Mouse (Mus musculus) embryonic stem cell, embryonic (primary cell): ENCODE measurements at regions not wholly inside any gene's neighbourhood (a gene's known extent, or its start where the extent isn't known, plus 50 kb on each side); places are given as distances from the start of the nearest gene placed in this dataset.

Experiments used
- CTCF ChIA-PET, 4 experiments: fragments of 300-600 bp in 2 of 4; fragments of 350-600 bp in 2 of 4; sonication (Branson Sonifier 250); formaldehyde crosslinking; loops; one replicate each; lab custom pipeline; 2022; ENCODE audit warnings: inconsistent platforms in 2 of 4; lab: Charles Lee
- POLR2A ChIA-PET, 4 experiments: fragments of 300-600 bp in 2 of 4; fragments of 350-600 bp in 2 of 4; sonication (Branson Sonifier 250); formaldehyde crosslinking; loops; one replicate each; lab custom pipeline; 2022; ENCODE audit warnings: antibody characterized with exemption in 4 of 4, inconsistent platforms in 1 of 4; lab: Charles Lee

DNA sequence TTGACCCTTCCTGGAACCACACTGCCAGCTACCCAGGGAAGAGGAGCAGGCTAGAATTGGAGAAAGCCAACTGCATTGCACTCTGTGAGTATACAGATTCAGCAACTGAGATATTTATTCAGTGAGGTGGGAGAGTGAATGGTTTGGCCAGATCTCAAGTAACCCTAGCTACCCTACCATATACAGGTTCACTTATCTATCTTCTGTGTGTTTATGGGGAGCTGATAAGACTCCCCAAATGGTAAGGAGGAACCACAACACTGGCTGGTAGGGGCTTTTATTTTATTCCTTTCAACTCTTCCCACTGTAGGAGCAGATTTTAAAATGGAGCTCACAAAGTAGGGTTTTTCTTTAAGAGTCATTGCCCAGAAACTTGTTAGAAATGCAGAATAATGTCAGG lies 62.9 kb downstream of the Arrdc3 start:
- POLR2A ChIA-PET: no interaction called here

DNA sequence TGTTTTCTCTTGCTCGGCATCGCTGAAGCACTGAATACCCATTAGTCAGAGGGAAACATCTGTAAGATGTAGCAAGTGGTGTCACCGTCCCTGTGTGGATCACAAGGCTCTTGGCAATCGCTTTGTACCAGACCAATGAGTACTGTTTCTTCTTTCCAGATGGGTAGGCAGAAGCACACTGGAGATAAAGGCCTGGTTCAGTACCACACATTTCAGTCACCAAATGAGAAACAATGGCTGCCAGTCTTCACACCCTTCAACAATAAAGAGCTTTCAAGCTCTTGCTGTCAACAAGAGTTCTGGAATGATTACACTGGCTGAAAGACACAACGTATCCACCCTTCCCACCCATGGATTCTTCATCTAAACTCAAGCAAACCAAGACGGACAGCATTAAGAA lies 64.5 kb downstream of the Arrdc3 start:
- CTCF ChIA-PET: no interaction called here
- POLR2A ChIA-PET: no interaction called here

More for the DNA sequence above, 62.9 kb downstream of the Arrdc3 start:
- CTCF ChIA-PET: no interaction called here

DNA sequence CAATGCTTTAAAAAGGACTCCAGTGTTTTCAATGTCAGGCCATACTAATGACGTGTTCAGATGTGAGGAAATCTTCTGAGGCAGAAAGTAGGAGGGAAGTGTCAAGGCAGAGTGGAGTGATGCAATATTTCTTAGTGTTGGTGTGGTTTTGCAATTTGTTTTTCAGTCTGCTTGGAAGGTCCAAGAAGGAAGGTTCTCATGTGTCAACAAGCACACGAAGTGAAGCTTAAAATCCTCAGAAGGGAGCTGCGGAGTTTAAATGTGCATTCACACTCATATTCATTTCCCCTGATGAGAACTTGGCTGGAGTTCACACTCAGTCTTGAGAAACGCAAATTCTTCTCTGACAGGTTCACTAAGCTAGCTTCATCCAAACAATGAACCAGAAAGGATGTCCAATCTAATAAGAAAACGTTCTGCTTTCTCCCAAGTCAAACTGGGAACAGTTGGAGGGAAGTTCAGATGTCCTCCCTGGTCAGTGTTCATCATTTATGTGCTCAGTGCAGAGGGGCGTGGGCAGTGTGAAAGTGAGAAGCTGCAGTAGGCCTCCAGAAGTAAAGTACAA lies 66.0 kb downstream of the Arrdc3 start:
- ChIA-PET CTCF (no interaction called here), POLR2A (interaction anchor here in 1 of 4 experiments (1.0 kb wide), 1 partner anchor 62 kb away, joined by 4 read pairs; no protein-coding TSS in a partner anchor)

DNA sequence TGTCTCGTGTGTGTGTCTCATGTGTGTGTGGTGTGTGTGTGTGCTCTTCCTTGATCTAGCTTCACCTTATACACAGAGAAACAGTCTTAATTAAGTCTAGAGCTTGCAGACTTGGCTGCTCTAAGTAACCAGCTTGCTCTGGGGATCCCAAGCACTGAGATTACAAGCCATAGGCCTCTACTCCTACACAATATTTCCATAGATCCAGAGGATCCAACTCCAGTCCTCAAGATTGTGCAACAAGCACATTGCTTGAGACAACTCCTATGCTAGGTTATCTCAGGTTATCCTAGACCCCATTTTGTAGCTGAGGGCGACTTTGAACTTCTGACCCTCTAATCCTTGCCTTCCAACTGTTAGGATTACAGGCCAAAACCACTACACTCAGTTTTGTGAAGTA lies 67.1 kb downstream of the Arrdc3 start:
- POLR2A ChIA-PET: no interaction called here

DNA sequence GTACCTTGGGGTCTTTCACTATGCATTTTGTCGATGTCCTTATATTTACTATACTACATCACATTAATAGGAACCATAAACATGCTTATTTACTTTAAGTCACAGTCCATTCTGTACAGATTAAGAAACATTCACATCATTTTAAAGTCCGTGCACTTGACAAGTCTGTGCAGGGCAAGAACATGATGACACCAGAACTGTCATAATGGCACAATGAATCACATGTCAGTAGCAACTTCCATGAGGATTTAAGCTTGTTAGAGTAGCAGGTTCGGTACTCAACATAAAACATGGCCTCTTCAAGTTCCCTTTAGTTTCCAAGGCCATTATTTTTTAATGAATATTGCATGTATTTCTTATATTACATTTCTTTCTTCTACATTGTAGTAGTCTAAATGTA lies 67.6 kb downstream of the Arrdc3 start:
- POLR2A ChIA-PET: no interaction called here
- CTCF ChIA-PET: interaction anchor here in 1 of 4 experiments (0.5 kb wide), 1 partner anchor 69 kb away, joined by 4 read pairs; no protein-coding TSS in a partner anchor

More for the DNA sequence above, 67.1 kb downstream of the Arrdc3 start:
- CTCF ChIA-PET: no interaction called here

DNA sequence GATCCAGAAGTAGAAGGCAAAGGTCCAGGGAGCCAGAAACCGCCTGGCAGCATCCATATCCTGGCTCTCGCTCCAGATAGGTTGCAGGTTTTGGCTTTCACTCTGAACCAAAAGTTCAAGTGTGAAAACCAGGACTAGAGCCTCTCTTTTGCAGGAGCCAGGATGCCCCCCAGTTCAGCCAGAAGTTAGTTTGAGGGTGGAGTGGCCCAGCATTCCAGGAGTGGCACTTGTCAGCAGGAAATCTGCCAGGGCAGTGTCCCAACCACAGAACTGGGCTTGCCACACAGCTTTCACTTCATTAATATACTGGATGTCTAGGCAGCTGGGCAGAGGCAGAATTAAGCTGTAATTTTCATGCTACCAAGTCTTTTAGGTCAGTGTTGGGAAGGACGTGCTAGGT lies 68.1 kb downstream of the Arrdc3 start:
- ChIA-PET CTCF (no interaction called here), POLR2A (no interaction called here)

DNA sequence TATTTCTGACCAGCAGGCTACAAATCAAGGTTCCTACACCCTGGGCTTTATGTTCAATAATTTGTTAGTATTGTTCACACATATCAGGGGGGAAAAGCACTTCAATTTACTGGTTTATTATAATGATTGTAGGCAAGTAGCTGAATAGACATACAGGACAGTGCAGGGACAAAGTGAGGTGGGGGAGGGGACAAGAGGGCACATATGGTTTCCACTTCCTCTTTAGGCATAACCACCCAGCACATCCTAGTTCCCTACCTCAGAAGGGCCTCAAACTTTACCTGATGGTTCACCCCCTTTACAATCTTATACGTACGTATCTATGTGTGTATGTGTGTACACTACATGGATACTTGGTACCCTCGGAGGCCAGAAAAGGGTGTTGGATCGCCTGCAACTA lies 69.7 kb downstream of the Arrdc3 start:
- ChIA-PET POLR2A (no interaction called here), CTCF (no interaction called here)

DNA sequence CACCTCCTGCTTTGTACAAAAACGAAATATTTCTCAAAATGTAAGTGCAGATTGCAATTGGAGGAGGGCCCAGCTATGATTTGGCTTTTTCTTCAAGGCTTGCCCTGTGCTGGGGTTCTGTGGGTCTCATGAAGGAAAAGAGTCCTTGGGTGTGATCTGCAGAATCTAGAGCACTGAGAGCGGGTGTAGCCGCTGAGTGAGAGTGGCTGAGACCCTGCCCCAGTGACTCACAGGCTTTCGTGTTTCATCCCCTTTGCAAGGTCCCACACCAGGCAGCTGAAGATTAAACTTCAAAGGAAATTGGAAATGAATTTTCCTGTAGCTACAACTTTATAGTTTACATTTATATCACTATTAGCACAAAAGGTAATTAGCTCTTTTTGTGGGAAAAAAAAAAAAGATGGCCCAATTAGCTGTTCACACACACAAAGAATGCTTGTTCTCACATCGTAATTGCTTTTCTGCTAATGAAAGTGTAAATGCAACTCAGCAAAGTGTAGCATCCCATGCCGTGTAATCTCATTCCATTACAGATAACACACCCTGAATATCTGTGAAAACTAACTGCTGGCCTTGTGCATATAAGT lies 71.0 kb downstream of the Arrdc3 start:
- CTCF ChIA-PET: no interaction called here

DNA sequence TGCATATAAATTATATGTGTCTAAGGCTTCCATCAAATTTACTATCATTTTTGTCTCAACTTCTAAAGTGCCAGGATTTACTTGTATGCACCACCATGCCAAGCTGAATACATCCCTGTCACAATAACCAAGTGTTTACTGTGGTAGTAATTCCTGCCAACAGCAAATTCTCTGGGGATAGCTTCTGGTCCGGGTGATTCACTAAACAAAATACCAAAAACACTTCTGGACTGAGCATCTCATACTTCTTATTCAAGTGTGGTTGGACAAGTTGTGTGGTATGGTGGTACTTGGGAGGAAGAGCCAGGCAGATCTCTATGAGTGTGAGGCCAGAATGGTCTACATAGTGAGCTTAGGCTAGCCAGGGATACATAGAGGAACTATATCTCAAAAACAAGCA lies 73.8 kb downstream of the Arrdc3 start:
- CTCF ChIA-PET: no interaction called here
- POLR2A ChIA-PET: no interaction called here

More for the DNA sequence above, 71.0 kb downstream of the Arrdc3 start:
- POLR2A ChIA-PET: interaction anchor here in 2 of 4 experiments (0.7 to 1.2 kb wide), 4 partner anchors 9 to 71 kb away, joined by 3 to 4 read pairs (median 3); partner anchors contain the start of gene Arrdc3 (in 1 of the 2)

DNA sequence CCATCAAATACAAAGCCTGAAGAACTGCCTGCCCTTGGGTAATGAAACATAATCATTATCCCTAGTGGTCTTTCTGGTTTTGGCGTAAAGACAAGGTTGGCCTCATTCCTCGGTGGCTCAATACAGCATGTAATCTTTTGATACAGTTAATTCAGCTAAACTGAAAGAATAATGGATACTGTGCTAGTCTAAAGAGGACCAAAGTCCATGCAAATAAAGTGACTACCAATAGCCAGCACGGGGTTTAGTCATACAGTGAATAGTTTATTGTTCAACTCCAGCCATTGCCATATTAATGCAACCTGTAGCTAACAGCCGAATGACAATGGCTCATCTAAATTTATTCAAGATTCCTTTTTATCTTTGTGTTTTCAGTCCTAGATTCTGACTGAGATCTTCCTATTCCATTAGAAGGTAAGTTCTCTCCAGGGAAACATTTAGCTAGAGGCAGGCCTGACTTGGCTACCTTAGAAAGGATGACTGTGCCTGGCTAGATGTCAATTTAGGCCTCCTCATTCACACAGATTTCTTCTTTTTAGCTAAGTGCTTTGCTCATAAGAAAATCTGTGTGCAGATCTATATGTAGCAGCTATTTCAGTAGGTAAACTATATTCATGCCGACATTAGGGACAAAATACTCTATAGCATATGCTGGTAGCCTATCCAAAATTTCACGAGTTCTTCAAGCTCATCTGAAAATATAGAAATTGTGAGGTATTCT lies 74.4 kb downstream of the Arrdc3 start:
- ChIA-PET CTCF (no interaction called here), POLR2A (no interaction called here)

DNA sequence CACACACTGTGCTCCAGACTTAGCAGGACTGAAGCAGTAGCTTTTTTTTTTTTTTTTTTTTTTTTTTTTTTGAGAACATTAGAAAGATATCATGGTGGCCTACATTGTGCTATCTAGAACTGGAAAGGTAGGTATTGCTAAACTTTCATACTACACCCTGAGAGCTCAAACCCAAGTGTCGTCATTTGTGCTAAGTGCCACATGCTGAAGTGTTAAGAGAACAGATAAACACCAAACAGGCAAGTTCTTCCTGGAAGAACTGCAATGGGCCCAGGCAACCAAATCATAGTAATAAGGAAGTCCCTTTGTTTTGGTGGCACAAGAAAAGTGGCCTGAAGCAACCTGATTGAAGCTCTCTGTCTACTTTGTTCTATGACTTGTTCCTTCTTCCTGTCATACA lies 76.6 kb downstream of the Arrdc3 start:
- POLR2A ChIA-PET: no interaction called here
- CTCF ChIA-PET: no interaction called here

DNA sequence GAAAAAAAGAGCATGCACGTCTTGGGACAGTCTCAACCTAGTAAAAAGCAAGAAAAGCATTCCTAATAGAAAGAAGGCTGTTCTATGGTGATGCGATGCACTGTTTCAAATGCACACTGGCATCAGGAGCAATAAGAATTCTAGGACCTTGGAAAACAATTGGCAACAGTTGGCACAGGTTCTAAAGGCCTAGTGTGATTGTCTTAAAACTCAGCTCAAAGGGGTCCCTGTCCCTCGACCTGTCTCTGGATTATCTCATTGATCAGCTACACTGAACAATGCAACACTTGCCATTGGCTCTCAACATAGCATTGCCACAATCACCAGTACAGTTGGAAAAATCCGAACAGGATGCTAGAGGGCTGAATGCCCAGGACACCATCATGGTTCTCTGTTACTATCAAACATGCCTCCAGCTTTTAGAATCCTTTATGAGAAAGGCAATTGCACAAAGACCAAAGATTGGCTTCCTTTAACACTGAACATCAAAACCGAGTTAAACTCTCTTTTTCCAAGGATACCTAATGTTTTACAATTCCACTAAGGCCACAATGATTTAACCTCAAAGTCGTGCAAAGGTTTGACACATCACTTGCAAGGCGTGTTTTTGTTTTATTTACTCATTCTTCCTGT lies 78.9 kb downstream of the Arrdc3 start:
- ChIA-PET CTCF (no interaction called here), POLR2A (interaction anchor here in 2 of 4 experiments (0.8 to 3.6 kb wide), 3 partner anchors 77 to 79 kb away, joined by 3 to 25 read pairs (median 12); partner anchors contain the start of gene Arrdc3 (in 2 of the 2))

DNA sequence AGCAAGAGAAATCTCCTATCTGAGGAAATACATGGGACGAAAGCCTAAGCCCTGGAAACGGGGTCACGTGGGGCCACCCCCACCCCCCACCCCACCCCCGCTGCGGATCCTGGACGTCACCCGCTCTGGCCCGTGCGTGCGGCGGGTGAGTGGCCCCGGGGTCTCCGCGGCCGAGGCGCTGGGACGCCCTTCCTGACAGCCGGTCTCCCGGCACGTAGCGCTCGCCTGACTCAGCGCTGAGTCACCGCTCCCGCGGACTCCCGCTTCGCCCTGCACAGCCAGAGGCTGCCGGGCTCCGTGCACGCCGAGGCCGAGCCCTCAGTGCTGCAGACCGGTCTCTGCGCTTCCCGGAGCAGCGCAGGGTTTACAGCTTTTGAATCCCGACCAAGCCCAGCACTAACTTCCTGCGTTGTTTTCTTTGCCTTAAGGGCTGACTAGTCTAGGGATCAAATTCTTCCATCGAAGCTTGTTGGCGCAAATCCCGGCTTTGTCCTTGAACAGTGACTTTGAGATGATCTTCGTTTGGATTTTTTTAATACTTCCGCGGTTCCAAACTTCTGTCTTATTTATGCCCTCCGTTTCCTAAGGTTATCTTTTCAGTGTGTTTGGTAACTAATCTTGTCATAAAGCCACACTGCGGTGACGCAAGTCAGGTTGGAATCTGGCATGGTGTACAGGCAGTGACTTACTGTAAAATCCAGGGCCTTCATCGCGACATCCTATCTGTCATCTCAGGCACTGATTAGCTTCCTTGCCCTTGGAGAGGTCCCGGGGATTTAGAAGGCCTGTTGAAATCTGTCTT lies 79.8 kb downstream of the Arrdc3 start:
- ChIA-PET CTCF (no interaction called here), POLR2A (interaction anchor here in 2 of 4 experiments (0.6 to 3.6 kb wide), 6 partner anchors 9 to 80 kb away, joined by 3 to 25 read pairs (median 4); partner anchors contain the start of gene Arrdc3 (in 2 of the 2))

DNA sequence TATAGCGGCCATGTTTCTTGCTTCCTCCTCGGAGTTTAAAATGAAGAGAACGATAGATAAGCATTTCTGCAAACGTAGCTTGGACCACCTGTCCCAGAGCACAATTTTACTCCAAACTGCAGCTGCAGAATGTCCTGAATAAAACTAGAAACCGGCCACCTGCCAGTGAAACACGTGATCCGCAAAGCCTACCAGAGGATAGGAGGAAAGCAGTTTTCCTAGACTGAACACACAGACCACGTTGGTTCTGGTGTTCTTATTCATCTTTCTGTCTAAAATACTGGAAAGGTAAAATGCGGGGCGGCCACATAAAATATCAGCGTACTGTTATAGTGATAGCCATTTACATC lies 80.4 kb downstream of the Arrdc3 start:
- ChIA-PET POLR2A (interaction anchor here in 3 of 4 experiments (0.6 to 3.6 kb wide), 7 partner anchors 10 to 80 kb away, joined by 3 to 25 read pairs (median 3); partner anchors contain the start of gene Arrdc3 (in 2 of the 3)), CTCF (no interaction called here)

DNA sequence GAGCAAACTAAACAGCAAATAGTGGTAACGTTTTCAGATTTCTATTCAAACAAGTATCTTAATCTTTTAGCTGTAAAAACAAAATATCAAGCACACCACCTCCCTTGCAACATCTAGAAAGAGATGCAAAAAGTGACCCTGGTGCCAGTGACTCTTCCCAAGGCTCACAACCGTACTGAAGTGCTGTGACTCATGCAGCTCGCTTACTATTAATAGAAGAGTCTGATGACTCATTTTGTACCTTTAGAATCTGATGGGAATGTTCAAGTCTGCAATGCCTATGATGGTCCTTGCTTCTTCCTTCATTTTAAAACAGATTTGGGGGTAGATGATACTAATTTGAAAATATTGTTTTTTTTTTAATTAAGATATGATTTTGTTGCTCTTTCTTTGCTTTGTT lies 88.5 kb downstream of the Arrdc3 start:
- POLR2A ChIA-PET: interaction anchor here in 1 of 4 experiments (6.3 kb wide), 1 partner anchor 88 kb away, joined by 24 read pairs; the partner anchor contains the start of gene Arrdc3
- CTCF ChIA-PET: no interaction called here

DNA sequence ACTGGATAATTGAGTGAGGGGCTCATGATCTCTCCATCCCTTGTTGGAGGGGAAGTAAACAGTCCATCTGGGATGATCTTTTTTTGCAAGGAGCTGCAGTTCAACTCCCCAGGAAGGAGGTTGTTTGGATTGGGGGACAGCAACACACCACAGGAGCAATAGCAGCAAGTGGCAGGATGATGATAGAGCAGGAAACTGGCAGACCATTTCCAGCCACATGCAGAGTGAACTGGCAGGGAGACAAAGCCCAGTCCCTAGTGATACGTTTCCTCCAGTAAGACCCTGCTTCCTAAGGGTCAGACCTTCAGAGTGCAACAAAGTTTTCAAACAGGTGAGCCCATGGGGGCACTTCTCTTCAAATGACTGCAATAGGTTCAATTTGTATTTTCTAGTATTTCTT lies 91.2 kb downstream of the Arrdc3 start:
- ChIA-PET CTCF (interaction anchor here in 1 of 4 experiments (0.6 kb wide), 1 partner anchor 1220 kb away, joined by 3 read pairs; no protein-coding TSS in a partner anchor), POLR2A (interaction anchor here in 1 of 4 experiments (6.3 kb wide), 1 partner anchor 90 kb away, joined by 24 read pairs; the partner anchor contains the start of gene Arrdc3)

DNA sequence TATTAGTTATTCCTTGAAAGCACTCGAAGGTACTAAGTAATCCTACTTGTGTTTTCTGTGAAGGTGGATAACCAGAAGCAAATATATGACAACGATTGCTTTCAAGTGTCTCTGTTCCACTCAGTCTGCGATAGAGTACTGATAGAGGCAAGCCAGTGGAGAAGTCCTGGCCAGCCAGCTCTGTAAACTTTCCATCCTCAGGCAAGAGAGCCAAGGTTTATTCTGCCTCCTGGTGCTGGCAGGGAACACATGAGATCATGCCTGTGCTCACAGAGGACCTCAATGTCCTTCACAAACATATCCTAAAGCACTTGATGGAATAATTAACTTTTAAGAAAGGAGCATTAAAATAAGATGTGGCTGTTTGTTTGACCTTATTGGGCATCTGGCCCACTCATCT lies 94.1 kb downstream of the Arrdc3 start:
- ChIA-PET POLR2A (interaction anchor here in 1 of 4 experiments (0.7 kb wide), 1 partner anchor 763 kb away, joined by 4 read pairs; no protein-coding TSS in a partner anchor), CTCF (no interaction called here)

DNA sequence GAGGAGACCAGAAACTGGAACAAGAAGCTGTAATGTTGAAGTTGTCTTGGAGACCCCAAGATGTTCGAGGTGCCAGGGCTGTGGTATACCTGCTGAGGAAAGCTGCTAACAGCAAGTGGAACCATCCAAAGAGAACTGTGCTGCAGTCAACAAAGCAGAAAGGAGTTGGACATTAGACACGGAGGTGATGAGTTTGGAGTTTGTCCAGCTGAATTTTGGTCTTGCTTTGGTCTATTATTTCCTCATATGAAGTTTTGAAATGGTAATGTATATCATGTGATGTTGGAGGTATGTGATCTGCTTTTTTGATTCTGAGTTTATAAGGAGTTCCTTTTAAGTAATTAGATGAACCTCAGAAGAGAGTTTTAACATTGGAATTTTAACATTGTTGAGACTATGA lies 98.0 kb downstream of the Arrdc3 start:
- ChIA-PET POLR2A (no interaction called here), CTCF (no interaction called here)
